Mouse (Mus musculus): Measurements from ENCODE around the gene Sash1.

- TF ChIP-seq CTCF (IDR thresholded peaks at IDR 0.05; ENCODE audit: low read depth, low read length) (no peak), POLR2A (IDR thresholded peaks at IDR 0.05; ENCODE audit: borderline replicate concordance, low read depth, low read length) (no peak)
These were observed 26.3 kb upstream of the Sash1 start for GRCm38 (mm10) chr10:8912213-8912612.

Measured in bone marrow macrophage, adult 2 months (primary cell).